Mouse (Mus musculus): Measurements from ENCODE around the gene Csl. TPM values are rescaled to one million over a fixed set of nuclear protein-coding genes. Genes with fewer than 3 reads are reported as not detected.

The Csl gene
- 1 to 10 TPM; 2.4 to 2.9 TPM for total RNA-seq (2021)

DNA sequence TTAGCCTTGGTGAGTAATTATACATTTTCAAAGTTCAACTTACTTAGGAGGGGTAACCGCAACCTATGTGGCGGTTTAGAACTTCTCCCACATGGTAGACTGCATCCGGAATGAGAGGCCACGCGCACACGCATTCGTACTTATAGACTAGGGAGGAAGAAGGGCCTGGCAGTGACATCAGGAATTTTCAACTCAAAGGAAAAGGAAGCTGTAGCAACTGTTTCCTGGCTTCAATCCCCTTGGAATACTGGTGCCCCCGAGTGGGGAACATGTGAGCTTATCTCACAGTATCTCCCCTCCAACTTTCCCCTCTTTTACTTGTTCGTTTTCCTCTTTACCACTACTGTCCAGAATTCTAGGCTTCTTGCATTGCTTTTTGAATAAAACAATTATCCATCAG lies at the start of gene Csl:
Csl (minus strand) TSS at position 101 of the 400 bp plus-strand sequence.
- no peak for DNase-seq

DNA sequence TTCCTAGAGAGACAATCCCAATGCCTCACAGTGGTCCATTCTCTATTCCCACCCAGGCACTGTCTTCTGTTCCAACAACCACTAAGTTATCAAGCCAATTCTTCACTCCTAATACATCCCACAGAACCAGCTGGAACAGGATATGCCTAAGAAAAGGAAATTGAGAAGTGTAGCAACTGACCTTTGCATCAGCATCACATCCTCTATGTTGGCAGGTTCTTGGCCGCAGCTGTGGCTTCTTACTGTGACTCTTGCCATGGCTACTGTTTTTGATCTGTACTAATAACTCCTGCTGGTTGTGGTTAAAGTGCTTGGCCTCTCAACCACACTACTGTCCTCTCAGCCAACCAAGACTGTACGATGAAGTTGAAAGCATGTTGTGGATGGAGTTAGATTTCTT lies 30.0 kb upstream of the Csl start:
- no peak for DNase-seq

DNA sequence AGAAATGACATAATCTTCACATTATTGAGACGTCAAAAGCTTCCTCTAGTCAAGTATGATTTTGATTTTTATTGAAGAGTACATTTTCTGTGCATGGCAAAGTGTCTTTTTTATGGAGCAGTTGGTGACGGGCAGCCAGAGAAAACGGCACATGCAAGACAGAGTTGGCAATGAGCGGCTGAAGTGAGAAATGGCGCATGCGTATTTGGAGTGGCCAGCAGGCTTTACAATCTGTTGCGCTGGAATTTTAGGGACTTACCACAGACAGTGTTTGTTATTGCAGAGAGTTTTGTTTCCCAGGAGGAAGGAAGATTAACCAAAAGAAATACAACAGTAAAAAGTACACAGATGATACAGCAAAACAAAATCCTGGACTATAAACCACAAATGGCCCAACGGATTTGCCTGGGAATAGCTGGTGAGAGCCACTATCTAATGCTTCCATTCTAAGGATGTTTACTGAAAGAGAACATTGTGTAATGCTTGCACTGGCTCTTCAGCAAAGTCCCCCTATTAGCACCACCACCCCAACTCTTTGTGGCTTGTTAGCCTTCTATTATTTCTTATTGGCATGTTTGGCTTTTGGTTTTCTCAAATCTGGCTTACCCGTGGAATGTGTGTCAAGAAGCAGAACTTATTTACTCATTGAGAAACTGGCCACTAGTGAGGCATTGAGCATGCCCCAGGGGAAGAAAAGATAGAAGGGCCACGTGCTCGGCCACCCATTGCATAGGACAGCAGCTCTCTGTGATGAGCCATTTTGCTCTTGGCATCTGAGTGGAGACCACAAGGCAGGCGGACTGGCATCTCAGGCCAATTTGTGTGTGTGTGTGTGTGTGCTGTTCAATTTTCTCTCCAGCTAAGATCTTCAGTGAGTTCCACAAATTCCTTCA lies 15.0 kb upstream of the Csl start:
- DNase-seq: no peak

DNA sequence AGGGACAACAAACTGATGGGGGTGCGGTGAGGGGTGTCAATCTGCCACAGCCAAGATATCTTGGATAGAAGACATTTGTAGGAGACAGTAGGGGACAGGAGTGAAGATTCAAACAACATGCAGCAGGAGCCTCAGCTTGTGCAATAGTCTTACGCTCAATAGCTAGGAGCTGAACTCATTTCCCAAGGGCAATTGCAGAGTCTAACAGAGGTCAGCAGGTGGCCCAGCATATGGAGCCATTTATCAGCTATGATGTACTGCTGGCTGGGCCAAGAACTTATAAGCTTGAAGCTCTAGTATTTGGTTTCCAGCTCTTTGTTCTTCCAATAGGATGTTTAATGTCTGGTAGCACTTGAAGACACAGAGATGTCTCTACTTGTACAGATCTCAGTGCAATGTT lies 9.3 kb downstream of the Csl start:
- DNase-seq: no peak

DNA sequence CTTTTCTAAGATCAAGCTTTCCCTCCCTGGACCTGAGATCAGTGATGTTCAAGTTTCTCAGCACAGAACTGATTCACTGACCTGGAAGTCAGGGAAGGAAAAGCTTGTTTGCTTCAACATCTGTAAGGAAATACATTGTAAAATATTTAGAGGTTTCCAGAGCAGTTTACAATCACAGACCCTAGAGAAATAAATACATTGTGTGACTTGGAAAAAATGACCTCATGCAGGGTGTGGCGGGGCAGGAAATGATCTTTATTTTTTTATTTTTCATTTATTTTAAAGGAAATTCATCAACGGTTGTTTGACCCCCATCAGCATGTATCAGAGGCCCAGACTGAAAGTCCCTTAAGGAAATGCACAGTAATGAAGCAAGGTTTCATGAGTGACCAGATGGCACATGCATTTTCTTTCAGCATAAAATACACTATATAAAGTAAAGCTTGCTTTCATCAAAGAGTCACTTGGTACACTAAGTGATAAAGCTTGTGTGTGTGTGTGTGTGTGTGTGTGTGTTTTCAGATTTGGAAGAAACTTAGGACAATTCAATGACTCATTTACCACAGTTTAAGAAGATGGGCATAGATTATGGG lies 10.7 kb downstream of the Csl start:
- peak; percentile 18 for DNase-seq

DNA sequence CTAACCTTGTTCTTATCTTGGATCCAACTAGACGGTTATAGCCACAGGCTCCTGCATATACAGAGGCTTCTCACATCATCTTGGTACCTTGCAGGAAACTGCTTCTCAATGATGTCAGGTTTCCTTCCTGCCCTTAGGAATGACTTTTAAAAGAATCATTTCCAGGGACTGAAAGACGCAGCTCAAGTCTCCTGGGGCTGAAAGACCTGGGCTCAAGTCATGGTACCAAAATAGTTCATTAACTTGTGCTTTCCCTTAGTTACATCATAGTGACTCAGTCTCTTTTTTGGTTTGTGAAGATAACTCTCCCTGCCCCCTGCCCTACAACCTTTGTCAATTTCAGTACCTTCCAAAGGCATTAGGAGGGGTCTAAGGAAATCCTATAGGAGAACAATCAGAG lies 11.4 kb downstream of the Csl start:
- DNase-seq: peak; percentile 20

DNA sequence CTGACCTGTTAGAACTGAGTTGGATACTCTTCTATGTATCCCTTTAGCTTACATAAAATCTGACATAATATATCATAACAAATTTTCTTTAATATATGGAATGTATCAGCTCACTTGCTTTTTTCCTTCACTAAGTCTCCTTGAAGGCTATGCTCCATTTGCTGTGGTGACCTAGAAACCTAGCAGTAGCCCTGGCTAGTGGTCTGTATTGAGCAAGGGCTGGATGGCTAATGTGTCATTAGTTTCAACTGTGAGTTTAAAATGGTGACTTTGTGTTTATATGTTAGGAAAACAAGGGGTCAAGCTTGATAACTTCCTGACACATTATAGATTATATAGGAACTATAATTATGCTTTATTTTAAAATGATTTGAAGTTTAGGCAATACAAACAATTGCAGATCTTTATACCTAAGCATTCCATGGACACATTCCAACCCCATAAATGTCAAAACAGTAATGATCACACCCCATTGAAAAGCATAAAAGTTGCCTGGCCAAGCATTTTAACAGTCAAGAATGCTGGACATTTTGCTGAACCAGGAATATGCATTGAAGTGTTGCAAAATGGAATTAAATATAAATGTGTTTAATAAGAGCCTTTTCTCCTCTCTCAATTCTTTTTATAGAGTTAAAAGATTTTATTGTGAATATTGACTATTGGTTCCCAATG lies 17.7 kb downstream of the Csl start:
- no peak for DNase-seq

DNA sequence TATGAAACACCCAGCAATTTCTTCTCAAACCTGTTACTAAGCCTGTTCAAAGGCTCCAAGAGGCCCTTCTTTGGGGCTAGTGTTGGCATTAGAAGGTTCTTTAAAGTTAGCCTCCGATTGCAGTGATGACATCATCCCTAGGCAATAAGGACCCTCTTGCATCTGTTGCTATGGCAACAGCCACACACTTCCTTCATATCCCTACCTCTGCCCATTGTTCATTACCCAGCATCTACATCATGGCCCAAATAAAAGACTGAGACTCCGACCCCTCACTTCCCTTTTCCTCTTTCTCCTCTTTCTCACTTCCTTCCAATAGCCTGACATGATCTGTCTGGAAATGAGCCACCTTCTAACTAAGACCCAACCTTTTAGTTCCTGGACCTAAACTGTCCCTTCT lies 46.3 kb downstream of the Csl start:
- no peak for DNase-seq

DNA sequence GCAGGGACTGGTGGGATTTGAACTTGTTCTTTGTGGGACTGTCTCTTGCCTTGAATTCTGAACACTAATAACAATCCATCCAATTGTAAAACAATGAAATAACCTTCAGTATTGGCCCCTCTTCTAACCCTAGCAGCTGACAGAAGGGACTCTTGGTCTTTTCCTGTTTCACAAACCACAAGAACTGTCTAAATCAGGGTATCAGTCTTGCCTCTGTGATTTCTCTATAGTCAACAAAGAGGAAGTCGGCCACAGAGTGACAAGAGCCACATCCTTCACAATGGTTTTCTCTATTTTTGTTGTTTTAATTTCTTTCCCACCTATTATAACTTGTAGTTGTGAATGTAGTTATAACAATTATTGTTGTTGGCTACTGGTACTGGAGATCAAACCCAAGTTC lies 47.9 kb downstream of the Csl start:
- DNase-seq: no peak

Measured in heart, postnatal 4 days (tissue).